ENCODE assay signal across 9 mouse cellular contexts in the genomic region with DNA sequence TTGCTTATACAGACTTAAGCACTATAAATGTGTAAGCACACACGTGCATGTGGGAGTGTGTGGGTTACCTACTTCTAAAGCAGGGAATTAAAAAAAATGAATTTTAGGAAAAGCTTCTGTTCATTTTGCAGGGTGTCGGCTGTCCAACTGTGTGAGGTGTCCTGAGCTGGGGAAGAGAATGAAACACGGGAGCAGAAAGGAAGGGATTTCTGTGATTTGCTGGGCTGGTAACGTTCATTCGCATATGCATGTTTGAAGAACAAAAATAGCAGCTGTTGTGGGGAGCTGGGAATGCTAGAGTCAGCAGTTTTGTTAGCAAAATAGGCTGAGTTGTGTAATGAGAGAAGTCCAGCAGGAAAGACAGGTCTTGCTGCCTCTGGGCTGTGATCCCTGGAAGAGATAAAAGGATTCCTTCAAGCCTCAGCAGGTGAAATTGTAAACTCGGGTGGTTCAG.
DNase-seq lines count a peak whose midpoint lies in the region; ATAC-seq lines count a peak whose summit lies in the region.
"Had no signal": no experiment of that assay in that cellular context is flagged by ENCODE, and none has a peak within 500 bp of the region (broad histone marks: within the 10 kb centered on the region; RNA-seq: fewer than 3 reads in every experiment).

No protein-coding gene starts in this region.

- 0 out of 2 replicates have a peak overlapping the region, but pooled peaks have one; percentile 20 for H3K27ac ChIP-seq in heart, embryonic 13.5 days (replicated peaks)
- H3K27ac ChIP-seq in heart, embryonic 10.5 days, result no peak overlapping the region
- peak overlapping the region; percentile 68 for H3K27ac ChIP-seq in embryonic facial prominence, embryonic 15.5 days (replicated peaks)
- peak overlapping the region; percentile 31; the same call in 1 of the 2 replicates for H3K27ac ChIP-seq in liver, embryonic 16.5 days (ENCODE audit: low read length)
- H3K27ac ChIP-seq in midbrain, embryonic 13.5 days, result no peak overlapping the region

- no peak for ATAC-seq in heart, embryonic 13.5 days (ENCODE audit: extremely low read depth, insufficient number of reproducible peaks, low FRiP score, low TSS enrichment)
- ATAC-seq in embryonic facial prominence, embryonic 15.5 days (ENCODE audit: insufficient number of reproducible peaks, low FRiP score, low TSS enrichment, low read depth), result no peak
- peak; percentile 69 for ATAC-seq in liver, embryonic 16.5 days (ENCODE audit: low read depth)
- ATAC-seq in midbrain, embryonic 13.5 days, result no peak

- H3K27me3 ChIP-seq in heart, embryonic 13.5 days (replicated peaks), result no peaks in the 10 kb centered on the region
- no peaks in the 10 kb centered on the region for H3K27me3 ChIP-seq in heart, embryonic 10.5 days (ENCODE audit: insufficient read depth, poor library complexity, severe bottlenecking)
- H3K27me3 ChIP-seq in embryonic facial prominence, embryonic 15.5 days, result no peaks in the 10 kb centered on the region
- H3K27me3 ChIP-seq in liver, embryonic 16.5 days (ENCODE audit: control insufficient read depth, insufficient read depth, low read depth, low read length), result no peaks in the 10 kb centered on the region
- H3K27me3 ChIP-seq in midbrain, embryonic 13.5 days, result no peaks in the 10 kb centered on the region

- peaks cover 26% of the 10 kb centered on the region for H3K4me1 ChIP-seq in heart, embryonic 13.5 days
- peaks cover 5% of the 10 kb centered on the region for H3K4me1 ChIP-seq in heart, embryonic 10.5 days
- H3K4me1 ChIP-seq in embryonic facial prominence, embryonic 15.5 days, result peaks cover 17% of the 10 kb centered on the region
- no peaks in the 10 kb centered on the region; the same call in 1 of the 2 replicates for H3K4me1 ChIP-seq in liver, embryonic 16.5 days (ENCODE audit: control insufficient read depth, low read depth, low read length)
- peaks cover 8% of the 10 kb centered on the region; the same call in 1 of the 2 replicates for H3K4me1 ChIP-seq in midbrain, embryonic 13.5 days (replicated peaks)

- no peak overlapping the region for H3K4me3 ChIP-seq in heart, embryonic 13.5 days
- H3K4me3 ChIP-seq in heart, embryonic 10.5 days, result no peak overlapping the region
- no peak overlapping the region for H3K4me3 ChIP-seq in embryonic facial prominence, embryonic 15.5 days (replicated peaks)
- no peak overlapping the region for H3K4me3 ChIP-seq in liver, embryonic 16.5 days (ENCODE audit: low read depth, low read length)
- no peak overlapping the region for H3K4me3 ChIP-seq in midbrain, embryonic 13.5 days (replicated peaks)

- H3K4me2 ChIP-seq in heart, embryonic 13.5 days, result no peak overlapping the region
- no peak overlapping the region for H3K4me2 ChIP-seq in embryonic facial prominence, embryonic 15.5 days (replicated peaks)
- no peak overlapping the region for H3K4me2 ChIP-seq in liver, embryonic 16.5 days (ENCODE audit: low read depth, low read length)
- no peak overlapping the region for H3K4me2 ChIP-seq in midbrain, embryonic 13.5 days (replicated peaks)

- DNase-seq in heart, embryonic 10.5 days (ENCODE audit: low spot score), result no peak
- DNase-seq in Muller cell, postnatal 12 days (ENCODE audit: inconsistent ontology term), result peak; percentile 19
- DNase-seq in MN1 (ENCODE audit: low spot score), result no peak
- no peak for DNase-seq in adrenal gland, postnatal 4 days (ENCODE audit: low spot score in 2 of 2)

- H3K36me3 ChIP-seq in heart, embryonic 13.5 days, result no peaks in the 10 kb centered on the region
- H3K36me3 ChIP-seq in heart, embryonic 10.5 days, result no peaks in the 10 kb centered on the region
- H3K36me3 ChIP-seq in embryonic facial prominence, embryonic 15.5 days, result no peaks in the 10 kb centered on the region
- no peaks in the 10 kb centered on the region for H3K36me3 ChIP-seq in liver, embryonic 16.5 days (ENCODE audit: control insufficient read depth, insufficient read depth)
- H3K36me3 ChIP-seq in midbrain, embryonic 13.5 days, result no peaks in the 10 kb centered on the region

- 39% methylated on average over 6 of the region's 6 CpGs for WGBS in heart, embryonic 13.5 days
- WGBS in heart, embryonic 10.5 days, result 54% methylated on average over 6 of the region's 6 CpGs
- WGBS in embryonic facial prominence, embryonic 15.5 days, result 31% methylated on average over 6 of the region's 6 CpGs
- 61% methylated on average over 6 of the region's 6 CpGs for WGBS in liver, embryonic 16.5 days (ENCODE audit: insufficient replicate concordance)
- 58% methylated on average over 6 of the region's 6 CpGs for WGBS in midbrain, embryonic 13.5 days

- H3K9ac ChIP-seq in heart, embryonic 13.5 days, result no peak overlapping the region
- H3K9ac ChIP-seq in embryonic facial prominence, embryonic 15.5 days, result no peak overlapping the region
- no peak overlapping the region for H3K9ac ChIP-seq in liver, embryonic 16.5 days (ENCODE audit: low read depth, low read length)
- no peak overlapping the region for H3K9ac ChIP-seq in midbrain, embryonic 13.5 days (replicated peaks)

- no peaks in the 10 kb centered on the region for H3K9me3 ChIP-seq in heart, embryonic 13.5 days
- no peaks in the 10 kb centered on the region for H3K9me3 ChIP-seq in heart, embryonic 10.5 days
- no peaks in the 10 kb centered on the region for H3K9me3 ChIP-seq in embryonic facial prominence, embryonic 15.5 days (replicated peaks)
- no peaks in the 10 kb centered on the region for H3K9me3 ChIP-seq in liver, embryonic 16.5 days (replicated peaks; ENCODE audit: control insufficient read depth, low read length)
- no peaks in the 10 kb centered on the region for H3K9me3 ChIP-seq in midbrain, embryonic 13.5 days
- H3K9me3 ChIP-seq: G1E had no signal

Comparison
In these comparisons a context has a peak if more than half of its experiments do, and no peak if none do; other contexts are left out.
1. H3K27ac ChIP-seq: peak in heart, embryonic 13.5 days (single experiment), embryonic facial prominence, embryonic 15.5 days (single experiment) and liver, embryonic 16.5 days (single experiment); none in heart, embryonic 10.5 days (single experiment) and midbrain, embryonic 13.5 days (single experiment).